Comparison of ENCODE assay signal across 8 mouse cellular contexts in genomic region chr8:70211275-70211674, GRCm38 (mm10). TPM values are rescaled to one million over a fixed set of nuclear protein-coding genes. Genes with fewer than 3 reads are reported as not detected.
A peak's percentile ranks its signal among the peaks of the same experiment; 100 is the strongest.
DNase-seq lines count a peak whose midpoint lies in the region; ATAC-seq and TF ChIP-seq lines count a peak whose summit lies in the region.

No protein-coding gene starts in this region.

- H3K4me2 ChIP-seq in liver, embryonic 14.5 days (ENCODE audit: low read depth) = peak overlapping the region; percentile 97

- intact Hi-C loops in heart, adult 2 months (cut with DNase I) = loop anchor here (2.0 to 5.0 kb wide), 2 partner anchors 38 to 309 kb away; partner anchors contain the start of genes Ndufa13, Tmem161a, Tssk6 and Yjefn3

- no peaks in the 10 kb centered on the region for H3K27me3 ChIP-seq in heart, adult 2 months (ENCODE audit: control insufficient read depth, insufficient read depth, low read length)
- H3K27me3 ChIP-seq in thymus, adult 2 months (ENCODE audit: control insufficient read depth, insufficient read depth, low read length) = no peaks in the 10 kb centered on the region
- no peaks in the 10 kb centered on the region for H3K27me3 ChIP-seq in liver, embryonic 14.5 days (ENCODE audit: control insufficient read depth, insufficient read depth, low read length)

- TF ChIP-seq CTCF in heart, adult 2 months (IDR thresholded peaks at IDR 0.05) = no peak
- TF ChIP-seq CTCF in thymus, adult 2 months (IDR thresholded peaks at IDR 0.05; ENCODE audit: borderline replicate concordance, control insufficient read depth, extremely low read depth, insufficient read depth, low read length, poor library complexity) = no peak
- no peak for TF ChIP-seq CTCF in liver, embryonic 14.5 days (IDR thresholded peaks at IDR 0.05; ENCODE audit: low read depth)

- H3K9ac ChIP-seq in heart, adult 2 months (ENCODE audit: low read depth, low read length) = peak overlapping the region; percentile 86
- peak overlapping the region; percentile 87 for H3K9ac ChIP-seq in liver, embryonic 14.5 days (replicated peaks)

- H3K4me3 ChIP-seq in heart, adult 2 months = peak overlapping the region; percentile 73
- peak overlapping the region; percentile 72 for H3K4me3 ChIP-seq in thymus, adult 2 months (ENCODE audit: control insufficient read depth, insufficient read depth, low read length)
- H3K4me3 ChIP-seq in liver, embryonic 14.5 days (ENCODE audit: insufficient read depth in 1 of 2, low read depth in 2 of 2, low read length in 2 of 2) = peak overlapping the region; percentile 73 to 80

- no peak for TF ChIP-seq EP300 in heart, adult 2 months (IDR thresholded peaks at IDR 0.05; ENCODE audit: insufficient read depth, low read depth, low read length)
- no peak for TF ChIP-seq EP300 in liver, embryonic 14.5 days (IDR thresholded peaks at IDR 0.05; ENCODE audit: low read depth)

- no peak for ATAC-seq in liver, embryonic 14.5 days (ENCODE audit: insufficient read depth)

- DNase-seq in heart, adult 2 months = no peak
- DNase-seq in heart, postnatal 4 days = no peak
- no peak for DNase-seq in thymus, adult 2 months
- DNase-seq in thymus, postnatal 14 days = no peak
- no peak for DNase-seq in liver, embryonic 14.5 days (ENCODE audit: low read depth in 3 of 3, low spot score in 3 of 3)
- DNase-seq in retina, postnatal 1 day = no peak
- no peak for DNase-seq in adrenal gland, postnatal 14 days
- DNase-seq in retina, embryonic 14.5 days (ENCODE audit: low spot score) = no peak

- H3K9me3 ChIP-seq in liver, embryonic 14.5 days (ENCODE audit: control insufficient read depth, low read length) = no peaks in the 10 kb centered on the region

- no peaks in the 10 kb centered on the region for H3K79me2 ChIP-seq in heart, adult 2 months (replicated peaks; ENCODE audit: control insufficient read depth, insufficient read depth, low read length)

- peaks cover 5% of the 10 kb centered on the region for H3K4me1 ChIP-seq in heart, adult 2 months (ENCODE audit: control insufficient read depth, insufficient read depth, low read length)
- H3K4me1 ChIP-seq in thymus, adult 2 months (replicated peaks; ENCODE audit: control insufficient read depth, insufficient read depth, low read length) = no peaks in the 10 kb centered on the region; the same call in 1 of the 2 replicates
- peaks cover 14 to 19% of the 10 kb centered on the region in 2 experiments for H3K4me1 ChIP-seq in liver, embryonic 14.5 days (replicated peaks; ENCODE audit: control insufficient read depth in 2 of 2, insufficient read depth in 2 of 2, low read length in 1 of 2)

- WGBS in heart, adult 2 months = 62% methylated on average over 1 of the region's 1 CpGs
- WGBS in thymus, adult 2 months = 59% methylated on average over 1 of the region's 1 CpGs
- WGBS in liver, embryonic 14.5 days (ENCODE audit: insufficient replicate concordance) = 57% methylated on average over 1 of the region's 1 CpGs

- H3K36me3 ChIP-seq in heart, adult 2 months (ENCODE audit: control insufficient read depth, insufficient read depth, low read length) = no peaks in the 10 kb centered on the region
- no peaks in the 10 kb centered on the region for H3K36me3 ChIP-seq in thymus, adult 2 months (ENCODE audit: control insufficient read depth, insufficient read depth, low read length)
- H3K36me3 ChIP-seq in liver, embryonic 14.5 days (replicated peaks; ENCODE audit: control insufficient read depth, insufficient read depth, low read depth) = no peaks in the 10 kb centered on the region

- TF ChIP-seq POLR2A in heart, adult 2 months (IDR thresholded peaks at IDR 0.05; ENCODE audit: insufficient read depth, low read depth, low read length) = no peak
- no peak for TF ChIP-seq POLR2A in thymus, adult 2 months (IDR thresholded peaks at IDR 0.05; ENCODE audit: control insufficient read depth, extremely low read depth, insufficient read depth, low read length, poor library complexity)

- H3K27ac ChIP-seq in heart, adult 2 months = peak overlapping the region; percentile 96
- no peak overlapping the region for H3K27ac ChIP-seq in thymus, adult 2 months (ENCODE audit: control insufficient read depth, insufficient read depth, low read length)
- H3K27ac ChIP-seq in liver, embryonic 14.5 days = no peak overlapping the region

RNA-seq across cellular contexts. Expression of gene Slc25a42, which starts 0.8 kb away (rescaled TPM):
- total RNA-seq in heart, adult 2 months (2021) = 10 to 100 TPM; 49.6 to 51.6 TPM
- 111 and 128 TPM in 2 replicates for polyA plus RNA-seq in heart, adult 2 months (2012; rRNA removed)
- 10 to 100 TPM; 25.9 to 28.0 TPM for total RNA-seq in heart, postnatal 4 days (2021)
- 59.1 and 66.6 TPM in 2 replicates for polyA plus RNA-seq in thymus, adult 2 months (2012; rRNA removed)
- polyA plus RNA-seq in liver, embryonic 14.5 days (2012; rRNA removed) = 14.7 and 16.1 TPM in 2 replicates
- polyA plus RNA-seq in liver, embryonic 14.5 days (2014; fragmentation: Nextera tagmentation; extraction: Ambion mirVana) = 3.3 and 4.5 TPM in 2 replicates
- total RNA-seq in adrenal gland, postnatal 14 days (2021) = 132 and 144 TPM in 2 replicates

RNA-seq across cellular contexts. Expression of gene Sugp2, which starts 22.8 kb away (rescaled TPM):
- 10 to 100 TPM; 34.3 to 38.0 TPM for total RNA-seq in heart, adult 2 months (2021)
- polyA plus RNA-seq in heart, adult 2 months (2012; rRNA removed) = 27.8 and 31.4 TPM in 2 replicates
- total RNA-seq in heart, postnatal 4 days (2021) = 10 to 100 TPM; 52.2 to 55.4 TPM
- 98.2 and 103 TPM in 2 replicates for polyA plus RNA-seq in thymus, adult 2 months (2012; rRNA removed)
- polyA plus RNA-seq in liver, embryonic 14.5 days (2012; rRNA removed) = 14.1 and 17.3 TPM in 2 replicates
- 7.5 and 9.9 TPM in 2 replicates for polyA plus RNA-seq in liver, embryonic 14.5 days (2014; fragmentation: Nextera tagmentation; extraction: Ambion mirVana)
- total RNA-seq in adrenal gland, postnatal 14 days (2021) = 30.9 and 31.5 TPM in 2 replicates

RNA-seq across cellular contexts. Expression of gene Armc6, which starts 23.0 kb away (rescaled TPM):
- total RNA-seq in heart, adult 2 months (2021) = 1 to 10 TPM; 7.0 to 8.4 TPM
- polyA plus RNA-seq in heart, adult 2 months (2012; rRNA removed) = 9.4 and 16.0 TPM in 2 replicates
- total RNA-seq in heart, postnatal 4 days (2021) = 10 to 100 TPM; 10.2 to 10.6 TPM
- 24.3 and 25.4 TPM in 2 replicates for polyA plus RNA-seq in thymus, adult 2 months (2012; rRNA removed)
- polyA plus RNA-seq in liver, embryonic 14.5 days (2012; rRNA removed) = 12.4 and 13.5 TPM in 2 replicates
- 10.5 and 12.0 TPM in 2 replicates for polyA plus RNA-seq in liver, embryonic 14.5 days (2014; fragmentation: Nextera tagmentation; extraction: Ambion mirVana)
- total RNA-seq in adrenal gland, postnatal 14 days (2021) = 11.3 and 13.4 TPM in 2 replicates

RNA-seq across cellular contexts. Expression of gene Tmem161a, which starts 39.1 kb away (rescaled TPM):
- total RNA-seq in heart, adult 2 months (2021) = 100 to 1,000 TPM in 1 of 2 experiments, 10 to 100 TPM in 1; 93.6 to 108 TPM
- polyA plus RNA-seq in heart, adult 2 months (2012; rRNA removed) = 134 and 145 TPM in 2 replicates
- total RNA-seq in heart, postnatal 4 days (2021) = 100 to 1,000 TPM; 100 to 110 TPM
- polyA plus RNA-seq in thymus, adult 2 months (2012; rRNA removed) = 144 and 156 TPM in 2 replicates
- polyA plus RNA-seq in liver, embryonic 14.5 days (2012; rRNA removed) = 33.0 and 38.0 TPM in 2 replicates
- polyA plus RNA-seq in liver, embryonic 14.5 days (2014; fragmentation: Nextera tagmentation; extraction: Ambion mirVana) = 15.6 TPM in 2 replicates
- total RNA-seq in adrenal gland, postnatal 14 days (2021) = 48.9 and 50.7 TPM in 2 replicates
